Mouse (Mus musculus): Measurements from ENCODE around the gene Panx2. TPM values are rescaled to one million over a fixed set of nuclear protein-coding genes. Genes with fewer than 3 reads are reported as not detected.
A peak's percentile ranks its signal among the peaks of the same experiment; 100 is the strongest.

The Panx2 gene
- total and polyA plus RNA-seq, 2 experiments, result not detected

- TF ChIP-seq POLR2A (IDR thresholded peaks at IDR 0.05; ENCODE audit: extremely low read depth, insufficient read depth, low read length) (no peak), CTCF (IDR thresholded peaks at IDR 0.05; ENCODE audit: low read depth, low read length) (no peak)
- Histone ChIP-seq H3K27me3 (ENCODE audit: control insufficient read depth, insufficient read depth, low read length) (no peaks in the 10 kb centered on the region), H3K4me3 (ENCODE audit: insufficient read depth, low read depth, low read length) (no peak overlapping the region), H3K36me3 (ENCODE audit: control insufficient read depth, insufficient read depth, low read length) (peaks cover 13% of the 10 kb centered on the region; the same call in 1 of the 2 replicates), H3K4me1 (ENCODE audit: control insufficient read depth, insufficient read depth, low read length) (peaks cover 7% of the 10 kb centered on the region), H3K9ac (ENCODE audit: low read depth, low read length) (no peak overlapping the region), H3K27ac (replicated peaks; ENCODE audit: insufficient read depth, low read depth, low read length) (no peak overlapping the region), H3K79me2 (ENCODE audit: control insufficient read depth, insufficient read depth, low read length) (peaks cover 10% of the 10 kb centered on the region; the same call in 1 of the 2 replicates)
- DNase-seq (ENCODE audit: extremely low read depth, low read depth, low spot score), result no peak
These were observed 58.5 kb downstream of the Panx2 start for GRCm38 (mm10) chr15:89118007-89118406.

- H3K4me1 ChIP-seq (ENCODE audit: control insufficient read depth, insufficient read depth, low read length), result peaks cover 14% of the 10 kb centered on the region
- WGBS, result under 1% methylated on average over 47 of the region's 47 CpGs
- no peaks in the 10 kb centered on the region; the same call in 1 of the 2 replicates for H3K36me3 ChIP-seq (ENCODE audit: control insufficient read depth, insufficient read depth, low read length)
- TF ChIP-seq CTCF (IDR thresholded peaks at IDR 0.05; ENCODE audit: low read depth, low read length) (no peak), POLR2A (IDR thresholded peaks at IDR 0.05; ENCODE audit: extremely low read depth, insufficient read depth, low read length) (0 out of 2 replicates have a peak, but pooled peaks have one; percentile 50)
- peak; percentile 77 for DNase-seq (ENCODE audit: extremely low read depth, low read depth, low spot score)
- no peaks in the 10 kb centered on the region for H3K27me3 ChIP-seq (ENCODE audit: control insufficient read depth, insufficient read depth, low read length)
- peak within 1 kb of the TSS; percentile 93 for H3K4me3 ChIP-seq (ENCODE audit: insufficient read depth, low read depth, low read length)
- peak within 1 kb of the TSS; percentile 89 for H3K9ac ChIP-seq (ENCODE audit: low read depth, low read length)
- peak within 1 kb of the TSS; percentile 52 for H3K27ac ChIP-seq (replicated peaks; ENCODE audit: insufficient read depth, low read depth, low read length)
- peaks cover 14% of the 10 kb centered on the region; the same call in 1 of the 2 replicates for H3K79me2 ChIP-seq (ENCODE audit: control insufficient read depth, insufficient read depth, low read length)
These were observed 63.3 kb downstream of the Panx2 start, which contains the start of gene Tubgcp6 for GRCm38 (mm10) chr15:89122649-89123366. Gene Tubgcp6 (minus strand): TSS chr15:89123112.

Other genes with a start within 250 kb of the Panx2 start
- gene Alg12, start 240.4 kb upstream of the Panx2 start, total RNA-seq (2014; rRNA removed), result 4.9 and 5.8 TPM in 2 replicates
- 9.4 and 14.4 TPM in 2 replicates for gene Alg12, start 240.4 kb upstream of the Panx2 start, polyA plus RNA-seq (2012; rRNA removed)
- 51.4 and 70.2 TPM in 2 replicates for gene Creld2, start 240.1 kb upstream of the Panx2 start, total RNA-seq (2014; rRNA removed)
- gene Creld2, start 240.1 kb upstream of the Panx2 start, polyA plus RNA-seq (2012; rRNA removed), result 32.6 and 32.9 TPM in 2 replicates
- gene Pim3, start 197.5 kb upstream of the Panx2 start, total RNA-seq (2014; rRNA removed), result 59.7 and 68.3 TPM in 2 replicates
- 17.7 and 31.2 TPM in 2 replicates for gene Pim3, start 197.5 kb upstream of the Panx2 start, polyA plus RNA-seq (2012; rRNA removed)
- 0.20 and 0.28 TPM in 2 replicates for gene Ttll8, start 105.3 kb upstream of the Panx2 start, total RNA-seq (2014; rRNA removed)
- 0.02 and 0.24 TPM in 2 replicates for gene Ttll8, start 105.3 kb upstream of the Panx2 start, polyA plus RNA-seq (2012; rRNA removed)
- gene Mlc1, start 80.7 kb upstream of the Panx2 start, total RNA-seq (2014; rRNA removed), result 0.07 TPM in 1 of 2 replicates, not detected in the other
- gene Mlc1, start 80.7 kb upstream of the Panx2 start, polyA plus RNA-seq (2012; rRNA removed), result not detected in 2 replicates
- gene Mov10l1, start 76.8 kb upstream of the Panx2 start, total RNA-seq (2014; rRNA removed), result not detected in 2 replicates
- not detected in 2 replicates for gene Mov10l1, start 76.8 kb upstream of the Panx2 start, polyA plus RNA-seq (2012; rRNA removed)
- gene Trabd, start 15.4 kb downstream of the Panx2 start, total RNA-seq (2014; rRNA removed), result 64.0 and 64.4 TPM in 2 replicates
- 65.5 and 81.6 TPM in 2 replicates for gene Trabd, start 15.4 kb downstream of the Panx2 start, polyA plus RNA-seq (2012; rRNA removed)
- gene Selenoo, start 29.4 kb downstream of the Panx2 start, total RNA-seq (2014; rRNA removed), result 91.0 and 101 TPM in 2 replicates
- 105 and 122 TPM in 2 replicates for gene Selenoo, start 29.4 kb downstream of the Panx2 start, polyA plus RNA-seq (2012; rRNA removed)
- gene Tubgcp6, start 63.4 kb downstream of the Panx2 start, total RNA-seq (2014; rRNA removed), result 6.5 and 7.5 TPM in 2 replicates
- gene Tubgcp6, start 63.4 kb downstream of the Panx2 start, polyA plus RNA-seq (2012; rRNA removed), result 9.1 and 13.2 TPM in 2 replicates
- 10.0 and 10.5 TPM in 2 replicates for gene Hdac10, start 69.0 kb downstream of the Panx2 start, total RNA-seq (2014; rRNA removed)
- 16.8 and 22.0 TPM in 2 replicates for gene Hdac10, start 69.0 kb downstream of the Panx2 start, polyA plus RNA-seq (2012; rRNA removed)
- gene Mapk12, start 81.0 kb downstream of the Panx2 start, total RNA-seq (2014; rRNA removed), result 2.4 and 3.3 TPM in 2 replicates
- gene Mapk12, start 81.0 kb downstream of the Panx2 start, polyA plus RNA-seq (2012; rRNA removed), result 1.6 and 2.1 TPM in 2 replicates
- gene Mapk11, start 89.9 kb downstream of the Panx2 start, total RNA-seq (2014; rRNA removed), result 0.74 and 1.1 TPM in 2 replicates
- gene Mapk11, start 89.9 kb downstream of the Panx2 start, polyA plus RNA-seq (2012; rRNA removed), result 1.1 and 1.3 TPM in 2 replicates
- gene Plxnb2, start 121.1 kb downstream of the Panx2 start, total RNA-seq (2014; rRNA removed), result 80.0 and 111 TPM in 2 replicates
- 189 and 199 TPM in 2 replicates for gene Plxnb2, start 121.1 kb downstream of the Panx2 start, polyA plus RNA-seq (2012; rRNA removed)
- gene Dennd6b, start 136.8 kb downstream of the Panx2 start, total RNA-seq (2014; rRNA removed), result 2.8 and 3.4 TPM in 2 replicates
- 8.4 and 10.0 TPM in 2 replicates for gene Dennd6b, start 136.8 kb downstream of the Panx2 start, polyA plus RNA-seq (2012; rRNA removed)
- gene Ppp6r2, start 151.8 kb downstream of the Panx2 start, total RNA-seq (2014; rRNA removed), result 43.9 and 57.5 TPM in 2 replicates
- gene Ppp6r2, start 151.8 kb downstream of the Panx2 start, polyA plus RNA-seq (2012; rRNA removed), result 115 and 143 TPM in 2 replicates

Measured in liver, adult 2 months (tissue).